Mouse (Mus musculus) bone marrow, adult 2 months (tissue): Measurements from ENCODE around the gene Npr2.

Experiments used
- CTCF ChIP-seq: fragments of 200-500 bp; IDR thresholded peaks from 2 replicates; pipeline ENCODE4 v1.5.1; 2011; ENCODE audit warnings: low read length, control low read depth; ENCODE audit not compliant: control insufficient read depth, insufficient read depth
- POLR2A ChIP-seq: fragments of 200-500 bp; IDR thresholded peaks from 2 replicates; pipeline ENCODE4 v1.6.1; 2011; ENCODE audit warnings: low read depth, mild to moderate bottlenecking, control low read depth, low read length, borderline replicate concordance; ENCODE audit not compliant: control insufficient read depth

GRCm38 (mm10) chr4:43690021-43690420 is 58.3 kb downstream of the Npr2 start:
- TF ChIP-seq POLR2A (no peak), CTCF (no peak)
